Mouse (Mus musculus): ENCODE results near the gene Ube2g2. TPM values are rescaled to one million over a fixed set of nuclear protein-coding genes. Genes with fewer than 3 reads are reported as not detected.

The Ube2g2 gene
- 44.0 and 57.3 TPM in 2 replicates for polyA plus RNA-seq (2014; fragmentation: Nextera tagmentation; extraction: Ambion mirVana)

DNA sequence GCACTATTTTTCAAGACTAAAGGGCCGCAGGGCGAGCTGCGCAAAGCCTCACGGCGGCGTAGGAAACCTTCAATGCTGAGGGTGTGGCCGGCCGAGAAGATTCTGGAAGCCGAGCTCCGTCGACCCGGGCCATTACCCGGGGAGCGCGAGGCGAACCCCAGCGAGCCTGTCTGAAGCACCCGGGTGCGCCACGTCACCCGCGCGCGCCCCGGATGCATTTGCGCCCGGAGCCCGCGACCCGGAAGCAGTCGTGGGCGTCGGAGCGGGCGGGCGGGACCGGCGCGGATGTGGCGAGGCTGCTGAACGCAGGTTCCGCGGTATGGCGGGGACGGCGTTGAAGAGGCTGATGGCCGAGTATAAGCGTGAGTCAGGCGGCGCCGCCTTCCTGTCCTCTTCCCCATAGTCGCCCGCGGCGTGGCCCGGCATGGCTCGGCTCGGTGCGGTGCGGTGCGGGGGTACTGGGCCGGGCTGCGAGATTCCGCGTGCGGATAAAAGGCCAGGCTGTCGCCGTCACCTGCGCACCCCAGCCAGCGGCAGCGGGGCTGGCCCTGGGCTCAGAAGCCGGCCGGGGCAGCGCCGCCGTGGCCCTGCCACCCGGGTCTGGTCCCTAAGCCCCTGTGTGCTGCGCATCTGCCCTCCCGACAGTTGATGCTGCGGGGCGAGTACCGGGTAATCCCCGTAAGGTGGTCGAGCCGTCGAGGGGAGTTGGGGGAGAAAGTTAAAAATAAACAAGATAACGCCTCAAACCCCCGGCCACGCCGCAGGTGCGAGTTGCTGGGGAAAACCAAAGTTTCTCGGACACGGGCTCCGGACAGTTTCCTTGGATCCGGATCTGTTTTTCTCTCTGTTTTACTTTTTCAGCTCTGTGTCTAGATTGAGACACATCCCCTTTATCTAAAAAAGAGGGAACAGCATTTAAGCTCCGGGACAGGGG is at the start of gene Ube2g2:
Ube2g2 (plus strand) TSS at position 221 of the 934 bp plus-strand sequence.
- Histone ChIP-seq H3K4me3 (ENCODE audit: low read depth, low read length) (peak within 1 kb of the TSS; percentile 97), H3K27ac (ENCODE audit: low read depth, low read length) (peak within 1 kb of the TSS; percentile 93), H3K4me2 (ENCODE audit: low read depth, low read length) (peak within 1 kb of the TSS; percentile 58), H3K9me3 (ENCODE audit: control insufficient read depth, low read length) (no peaks in the 10 kb centered on the region), H3K4me1 (ENCODE audit: control insufficient read depth, insufficient read depth, low read length) (peaks cover 28% of the 10 kb centered on the region; the same call in 1 of the 2 replicates), H3K27me3 (ENCODE audit: control insufficient read depth, insufficient read depth, low read length) (no peaks in the 10 kb centered on the region), H3K36me3 (ENCODE audit: control insufficient read depth, insufficient read depth, low read length) (peaks cover 1% of the 10 kb centered on the region; the same call in 1 of the 2 replicates), H3K9ac (replicated peaks; ENCODE audit: low read depth, low read length) (peak within 1 kb of the TSS; percentile 95)
- peak; percentile 92 for ATAC-seq (ENCODE audit: low read depth)
- WGBS = under 1% methylated on average over 96 of the region's 96 CpGs

DNA sequence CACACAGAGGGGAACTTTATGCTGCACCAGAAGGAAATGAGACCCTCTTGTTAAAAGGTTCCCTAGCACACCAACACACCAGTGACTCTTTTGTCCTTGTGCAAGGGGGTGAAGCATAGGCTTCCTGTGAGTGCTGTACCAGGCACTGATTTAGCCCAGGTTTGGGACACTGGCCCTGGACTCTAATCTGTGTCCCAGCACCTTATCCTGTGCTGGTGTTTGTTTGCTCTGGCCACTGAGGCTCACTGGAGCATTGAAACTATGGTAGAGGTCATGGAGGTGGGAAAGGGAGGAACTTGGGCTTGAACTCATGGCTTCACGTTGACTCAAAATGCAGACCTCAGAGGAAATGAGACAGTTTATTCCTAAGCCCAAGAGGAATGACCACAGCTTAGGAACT is 48.9 kb upstream of the Ube2g2 start:
- no peak overlapping the region for H3K4me3 ChIP-seq (ENCODE audit: low read depth, low read length)
- ATAC-seq (ENCODE audit: low read depth) = no peak
- no peak overlapping the region for H3K4me2 ChIP-seq (ENCODE audit: low read depth, low read length)
- no peaks in the 10 kb centered on the region for H3K9me3 ChIP-seq (ENCODE audit: control insufficient read depth, low read length)
- 96% methylated on average over 1 of the region's 1 CpGs for WGBS
- no peak overlapping the region for H3K9ac ChIP-seq (replicated peaks; ENCODE audit: low read depth, low read length)
- H3K27me3 ChIP-seq (ENCODE audit: control insufficient read depth, insufficient read depth, low read length) = no peaks in the 10 kb centered on the region
- no peak overlapping the region for H3K27ac ChIP-seq (ENCODE audit: low read depth, low read length)
- no peaks in the 10 kb centered on the region for H3K4me1 ChIP-seq (ENCODE audit: control insufficient read depth, insufficient read depth, low read length)
- H3K36me3 ChIP-seq (ENCODE audit: control insufficient read depth, insufficient read depth, low read length) = no peaks in the 10 kb centered on the region

DNA sequence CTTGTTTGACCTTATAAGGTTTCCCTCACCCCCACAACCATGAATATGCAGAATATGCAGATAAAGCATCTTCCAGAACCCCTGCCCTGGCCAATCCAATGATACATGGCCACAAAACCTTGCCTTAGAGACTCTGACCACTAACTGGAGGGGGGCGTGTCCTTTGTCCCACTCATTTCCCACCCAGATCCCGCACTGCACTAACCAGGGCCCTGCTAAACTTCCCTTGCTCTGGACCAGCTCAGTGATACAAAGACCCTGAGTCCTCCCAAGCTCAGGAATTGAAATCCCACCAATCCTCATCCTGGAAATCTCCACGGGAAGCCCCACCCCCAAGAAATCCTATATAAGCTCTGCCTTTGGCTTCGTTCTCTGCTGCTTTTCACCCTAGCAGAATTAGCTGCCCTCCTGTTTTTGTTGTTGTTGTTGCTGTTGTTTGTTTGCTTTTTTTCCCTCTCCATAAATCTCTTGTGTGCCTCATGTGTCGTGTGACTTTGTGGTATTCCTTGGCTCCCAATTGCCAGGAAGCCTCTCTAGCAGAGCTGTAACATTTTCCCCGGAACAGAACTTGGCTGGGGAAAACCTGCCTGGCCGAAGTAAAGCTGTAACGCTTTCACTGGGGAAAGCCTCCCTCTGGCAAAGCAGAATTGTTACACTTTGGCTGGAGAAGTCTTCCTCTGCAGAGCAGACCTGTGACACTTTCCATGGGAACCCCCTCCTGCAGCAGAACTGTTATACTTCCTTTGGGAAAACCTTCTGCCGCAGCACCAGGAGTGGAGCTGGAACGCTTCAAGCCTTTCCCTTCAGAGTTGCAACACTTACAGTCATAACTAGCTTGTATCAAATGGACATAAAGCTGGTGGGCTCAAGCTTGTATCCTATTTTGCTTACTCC is 41.8 kb upstream of the Ube2g2 start:
- ATAC-seq (ENCODE audit: low read depth) = no peak
- no peak overlapping the region for H3K4me2 ChIP-seq (ENCODE audit: low read depth, low read length)
- peaks cover 12% of the 10 kb centered on the region; the same call in 1 of the 2 replicates for H3K4me1 ChIP-seq (ENCODE audit: control insufficient read depth, insufficient read depth, low read length)
- H3K27me3 ChIP-seq (ENCODE audit: control insufficient read depth, insufficient read depth, low read length) = no peaks in the 10 kb centered on the region
- no peak overlapping the region for H3K27ac ChIP-seq (ENCODE audit: low read depth, low read length)
- 66% methylated on average over 10 of the region's 10 CpGs for WGBS
- H3K36me3 ChIP-seq (ENCODE audit: control insufficient read depth, insufficient read depth, low read length) = no peaks in the 10 kb centered on the region
- no peaks in the 10 kb centered on the region for H3K9me3 ChIP-seq (ENCODE audit: control insufficient read depth, low read length)
- no peak overlapping the region for H3K4me3 ChIP-seq (ENCODE audit: low read depth, low read length)
- H3K9ac ChIP-seq (replicated peaks; ENCODE audit: low read depth, low read length) = no peak overlapping the region

DNA sequence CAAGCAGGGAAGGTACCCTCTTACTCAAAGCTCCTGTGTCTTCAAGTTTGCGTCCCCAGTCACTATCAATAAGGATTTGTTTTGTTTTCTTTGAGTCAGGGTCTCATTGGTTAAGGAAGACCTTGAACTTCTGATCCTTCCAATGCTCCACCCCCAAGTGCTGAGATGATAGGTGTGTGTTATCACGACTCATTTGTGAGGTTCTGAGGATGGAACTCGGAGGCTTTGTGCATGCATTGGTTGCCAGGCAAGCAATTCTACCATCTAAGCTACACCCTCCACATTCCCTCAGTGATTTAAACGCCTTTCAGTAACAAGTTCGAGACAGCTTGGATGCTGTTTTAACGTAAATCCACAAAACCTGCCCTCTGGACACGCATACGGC is 41.1 kb upstream of the Ube2g2 start:
- H3K9ac ChIP-seq (replicated peaks; ENCODE audit: low read depth, low read length) = peak overlapping the region; percentile 80
- ATAC-seq (ENCODE audit: low read depth) = peak; percentile 13; the same call in 1 of the 2 replicates
- WGBS = 7% methylated on average over 8 of the region's 8 CpGs
- H3K4me2 ChIP-seq (ENCODE audit: low read depth, low read length) = peak overlapping the region; percentile 45
- H3K27ac ChIP-seq (ENCODE audit: low read depth, low read length) = peak overlapping the region; percentile 71
- no peaks in the 10 kb centered on the region for H3K27me3 ChIP-seq (ENCODE audit: control insufficient read depth, insufficient read depth, low read length)
- H3K4me3 ChIP-seq (ENCODE audit: low read depth, low read length) = peak overlapping the region; percentile 85
- H3K4me1 ChIP-seq (ENCODE audit: control insufficient read depth, insufficient read depth, low read length) = peaks cover 12% of the 10 kb centered on the region; the same call in 1 of the 2 replicates
- H3K36me3 ChIP-seq (ENCODE audit: control insufficient read depth, insufficient read depth, low read length) = no peaks in the 10 kb centered on the region
- H3K9me3 ChIP-seq (ENCODE audit: control insufficient read depth, low read length) = no peaks in the 10 kb centered on the region

DNA sequence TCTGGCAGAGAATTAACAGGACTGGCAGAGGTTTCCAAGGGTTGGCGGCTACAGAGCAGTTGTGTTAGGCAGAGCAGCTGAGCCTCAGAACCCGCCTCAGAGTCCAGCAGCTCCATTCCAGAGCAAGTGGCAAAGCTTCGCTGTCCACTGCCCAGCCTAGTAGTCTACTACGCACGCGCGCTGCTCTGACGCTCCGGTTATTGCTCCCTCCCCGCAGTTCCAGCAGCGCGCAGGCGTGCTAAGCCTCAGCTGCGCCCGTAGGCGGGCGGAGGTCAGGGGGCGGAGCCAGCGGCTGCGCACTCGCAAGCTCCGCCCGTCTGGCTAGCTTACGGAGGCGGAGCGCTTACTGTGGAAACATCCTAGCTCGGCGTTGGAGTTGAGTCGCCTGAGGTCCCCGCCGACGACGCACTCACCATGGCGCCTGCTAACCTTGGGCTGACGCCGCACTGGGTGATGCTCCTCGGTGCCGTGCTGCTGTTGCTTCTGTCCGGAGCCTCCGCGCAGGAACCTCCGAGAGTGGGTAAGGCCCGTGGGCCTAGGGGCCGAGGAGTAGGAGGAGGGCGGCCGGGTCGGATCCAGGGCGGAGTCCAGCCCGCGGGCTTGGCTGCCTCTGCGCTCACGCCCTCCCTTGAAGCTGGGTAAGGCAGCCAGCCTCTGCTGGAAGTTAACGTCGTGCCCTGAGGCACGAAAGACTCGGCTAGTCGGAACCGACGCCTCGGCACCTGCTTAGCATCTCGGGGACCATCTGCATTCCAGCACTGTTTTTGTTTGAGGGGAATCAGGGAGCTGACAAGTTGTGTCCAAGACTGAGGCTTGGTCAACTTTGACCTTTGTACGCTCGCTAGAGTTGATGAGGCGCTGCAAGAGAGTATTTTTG is 40.4 kb upstream of the Ube2g2 start, which contains the start of gene Pttg1ip:
Pttg1ip (plus strand) TSS at position 313 of the 877 bp plus-strand sequence.
- H3K4me3 ChIP-seq (ENCODE audit: low read depth, low read length) = peak within 1 kb of the TSS; percentile 85
- under 1% methylated on average over 64 of the region's 64 CpGs for WGBS
- no peaks in the 10 kb centered on the region for H3K36me3 ChIP-seq (ENCODE audit: control insufficient read depth, insufficient read depth, low read length)
- no peaks in the 10 kb centered on the region for H3K9me3 ChIP-seq (ENCODE audit: control insufficient read depth, low read length)
- no peaks in the 10 kb centered on the region for H3K27me3 ChIP-seq (ENCODE audit: control insufficient read depth, insufficient read depth, low read length)
- peak within 1 kb of the TSS; percentile 80 for H3K9ac ChIP-seq (replicated peaks; ENCODE audit: low read depth, low read length)
- H3K4me2 ChIP-seq (ENCODE audit: low read depth, low read length) = peak within 1 kb of the TSS; percentile 62
- ATAC-seq (ENCODE audit: low read depth) = peak; percentile 96
- peak within 1 kb of the TSS; percentile 71 for H3K27ac ChIP-seq (ENCODE audit: low read depth, low read length)
- peaks cover 12% of the 10 kb centered on the region; the same call in 1 of the 2 replicates for H3K4me1 ChIP-seq (ENCODE audit: control insufficient read depth, insufficient read depth, low read length)

DNA sequence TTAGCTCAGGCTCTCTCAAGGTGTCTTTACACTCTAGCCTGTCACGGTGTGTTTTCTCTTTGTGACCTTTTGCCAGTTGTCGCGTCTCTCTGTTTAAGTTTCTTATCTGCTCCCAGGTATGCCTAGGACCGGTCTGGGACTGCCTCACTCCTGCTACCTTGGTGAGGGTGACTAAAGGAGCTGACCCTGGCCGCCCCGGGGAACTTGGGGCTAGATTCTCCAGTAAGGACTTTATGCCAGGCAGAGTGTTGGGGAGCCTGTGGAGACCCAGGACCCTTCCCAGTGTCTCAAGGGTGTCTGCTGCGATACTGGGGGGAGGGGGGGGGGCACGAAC is 39.8 kb upstream of the Ube2g2 start:
- Histone ChIP-seq H3K27me3 (ENCODE audit: control insufficient read depth, insufficient read depth, low read length) (no peaks in the 10 kb centered on the region), H3K4me1 (ENCODE audit: control insufficient read depth, insufficient read depth, low read length) (peaks cover 12% of the 10 kb centered on the region; the same call in 1 of the 2 replicates), H3K27ac (ENCODE audit: low read depth, low read length) (no peak overlapping the region), H3K4me2 (ENCODE audit: low read depth, low read length) (peak overlapping the region; percentile 62), H3K36me3 (ENCODE audit: control insufficient read depth, insufficient read depth, low read length) (no peaks in the 10 kb centered on the region), H3K9ac (replicated peaks; ENCODE audit: low read depth, low read length) (peak overlapping the region; percentile 80), H3K9me3 (ENCODE audit: control insufficient read depth, low read length) (no peaks in the 10 kb centered on the region), H3K4me3 (ENCODE audit: low read depth, low read length) (peak overlapping the region; percentile 85)
- WGBS = 13% methylated on average over 8 of the region's 8 CpGs
- no peak for ATAC-seq (ENCODE audit: low read depth)

DNA sequence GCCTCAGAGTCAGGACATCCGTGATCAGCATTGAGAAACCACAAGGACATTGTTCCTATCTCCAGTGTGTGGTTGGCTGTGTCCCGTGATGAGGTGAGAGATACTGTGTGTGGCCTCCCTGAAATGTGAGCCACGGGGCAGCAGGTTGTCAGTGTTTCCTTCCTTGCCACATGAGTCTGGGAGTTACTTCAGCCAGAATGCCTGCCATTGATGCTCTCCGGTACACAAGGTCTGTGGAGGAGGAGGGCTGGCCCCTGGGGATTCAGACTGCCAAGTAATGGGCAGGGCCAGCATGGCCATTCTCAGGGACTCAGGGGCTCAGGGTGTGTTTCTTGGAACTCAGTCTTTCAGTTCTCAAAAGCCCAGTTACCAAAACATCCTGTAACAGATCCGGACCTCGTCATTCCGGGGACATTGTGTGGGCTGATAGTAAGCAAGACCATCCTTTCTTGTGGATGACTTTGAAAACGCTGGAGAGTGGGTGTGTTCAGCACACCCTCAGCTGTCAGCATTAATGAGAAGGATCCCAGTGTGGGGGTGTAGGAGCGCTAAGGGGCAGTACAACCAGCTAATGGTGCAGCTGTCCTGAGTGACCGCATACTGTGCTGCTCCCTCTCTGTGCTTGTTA is 38.2 kb upstream of the Ube2g2 start:
- no peaks in the 10 kb centered on the region for H3K9me3 ChIP-seq (ENCODE audit: control insufficient read depth, low read length)
- H3K4me3 ChIP-seq (ENCODE audit: low read depth, low read length) = no peak overlapping the region
- no peak overlapping the region for H3K4me2 ChIP-seq (ENCODE audit: low read depth, low read length)
- H3K9ac ChIP-seq (replicated peaks; ENCODE audit: low read depth, low read length) = no peak overlapping the region
- no peaks in the 10 kb centered on the region for H3K27me3 ChIP-seq (ENCODE audit: control insufficient read depth, insufficient read depth, low read length)
- 80% methylated on average over 10 of the region's 10 CpGs for WGBS
- peaks cover 3% of the 10 kb centered on the region; the same call in 1 of the 2 replicates for H3K36me3 ChIP-seq (ENCODE audit: control insufficient read depth, insufficient read depth, low read length)
- no peak overlapping the region for H3K27ac ChIP-seq (ENCODE audit: low read depth, low read length)
- no peak for ATAC-seq (ENCODE audit: low read depth)
- peaks cover 12% of the 10 kb centered on the region; the same call in 1 of the 2 replicates for H3K4me1 ChIP-seq (ENCODE audit: control insufficient read depth, insufficient read depth, low read length)

DNA sequence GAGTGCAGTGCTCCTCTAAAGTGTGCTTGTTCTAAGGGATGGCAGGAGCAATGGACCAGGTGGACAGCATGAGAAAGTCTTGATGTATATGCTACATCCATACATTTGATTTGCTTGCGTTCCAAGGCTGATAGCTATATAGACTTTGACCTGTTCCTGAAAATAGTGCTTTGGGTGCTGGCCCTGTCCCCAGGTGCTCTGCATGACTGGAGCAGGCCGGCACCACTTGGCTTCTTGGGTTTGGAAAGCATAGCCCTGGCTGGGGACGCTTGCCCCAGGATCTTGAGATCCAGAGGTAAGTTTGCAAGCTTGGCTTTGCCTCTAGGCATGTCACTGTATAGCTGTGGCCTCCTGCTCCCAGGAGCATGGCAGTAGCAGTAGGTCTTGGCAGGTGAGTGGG is 35.4 kb upstream of the Ube2g2 start:
- 94% methylated on average over 3 of the region's 3 CpGs for WGBS
- H3K9me3 ChIP-seq (ENCODE audit: control insufficient read depth, low read length) = no peaks in the 10 kb centered on the region
- peaks cover 8% of the 10 kb centered on the region; the same call in 1 of the 2 replicates for H3K36me3 ChIP-seq (ENCODE audit: control insufficient read depth, insufficient read depth, low read length)
- no peak overlapping the region for H3K4me2 ChIP-seq (ENCODE audit: low read depth, low read length)
- peaks cover 15% of the 10 kb centered on the region; the same call in 1 of the 2 replicates for H3K4me1 ChIP-seq (ENCODE audit: control insufficient read depth, insufficient read depth, low read length)
- H3K4me3 ChIP-seq (ENCODE audit: low read depth, low read length) = no peak overlapping the region
- ATAC-seq (ENCODE audit: low read depth) = no peak
- no peaks in the 10 kb centered on the region for H3K27me3 ChIP-seq (ENCODE audit: control insufficient read depth, insufficient read depth, low read length)
- H3K9ac ChIP-seq (replicated peaks; ENCODE audit: low read depth, low read length) = no peak overlapping the region
- H3K27ac ChIP-seq (ENCODE audit: low read depth, low read length) = no peak overlapping the region
